Mouse (Mus musculus): ENCODE data around the gene Dzip1l.
A peak's percentile ranks its signal among the peaks of the same experiment; 100 is the strongest.
"Not testable (repeated sequence)": the region's sequence is repeated elsewhere in the genome, so short reads cannot be mapped to it uniquely, and the experiment has no call there.

Gene Dzip1l

DNA sequence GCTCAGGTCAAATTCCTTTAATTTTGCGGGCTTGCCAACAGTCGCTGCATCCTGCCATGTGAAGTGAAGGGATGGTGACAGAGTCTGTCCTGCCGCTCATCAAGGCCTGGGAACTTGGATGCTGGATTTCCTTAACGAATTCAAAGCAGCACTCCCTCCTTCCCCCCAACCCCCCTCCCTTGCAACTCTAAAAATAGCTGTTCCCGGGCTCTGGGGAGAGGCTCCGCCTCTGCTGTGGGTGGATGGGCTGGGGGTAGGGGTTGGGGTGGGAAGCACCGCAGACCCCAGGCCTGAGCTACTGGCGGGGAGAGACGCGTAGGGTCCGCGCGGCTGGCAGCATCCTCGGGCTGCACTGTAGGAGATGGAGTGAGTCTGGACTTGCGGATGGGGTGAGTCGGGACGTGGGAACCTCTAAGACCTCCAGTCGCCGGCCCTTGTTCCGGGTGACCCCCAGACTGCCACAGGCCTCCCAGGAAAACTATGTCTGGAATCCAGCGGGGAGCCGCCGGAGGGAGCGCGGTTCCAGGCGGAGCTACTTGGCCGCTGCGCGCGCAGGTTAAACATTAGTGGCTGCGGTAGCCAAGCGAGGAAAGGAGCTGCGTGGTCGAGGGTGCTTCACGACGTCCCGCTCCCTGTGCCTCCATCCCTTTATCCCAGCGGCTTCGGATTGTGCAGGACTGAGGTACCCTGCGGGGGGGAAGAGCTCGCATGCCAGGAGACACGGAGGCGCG is at the start of gene Dzip1l:
TSS of gene Dzip1l (plus strand) at position 216 of the 731 bp plus-strand sequence.
- DNase-seq (ENCODE audit: inconsistent ontology term): peak; percentile 96

DNA sequence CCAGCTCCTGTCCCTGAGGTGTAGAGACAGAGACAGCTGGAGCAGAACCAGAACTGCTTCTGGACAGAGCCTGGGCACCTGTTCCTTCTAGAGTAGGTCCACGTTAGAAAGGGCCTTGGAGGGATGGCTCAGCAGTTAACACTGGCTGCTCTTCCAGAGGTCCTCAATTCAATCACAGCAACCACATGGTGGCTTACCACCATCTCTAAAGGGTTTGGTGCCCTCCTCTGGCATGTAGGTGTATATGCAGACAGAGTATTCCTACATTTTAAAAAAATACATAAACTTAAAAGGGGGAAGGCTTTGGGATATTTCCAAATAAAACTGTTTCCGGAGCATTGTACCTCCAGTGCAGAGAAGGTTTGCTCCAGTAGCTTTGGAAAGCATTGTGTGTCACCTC is 48.6 kb upstream of the Dzip1l start:
- peak; percentile 30 for DNase-seq (ENCODE audit: inconsistent ontology term)

DNA sequence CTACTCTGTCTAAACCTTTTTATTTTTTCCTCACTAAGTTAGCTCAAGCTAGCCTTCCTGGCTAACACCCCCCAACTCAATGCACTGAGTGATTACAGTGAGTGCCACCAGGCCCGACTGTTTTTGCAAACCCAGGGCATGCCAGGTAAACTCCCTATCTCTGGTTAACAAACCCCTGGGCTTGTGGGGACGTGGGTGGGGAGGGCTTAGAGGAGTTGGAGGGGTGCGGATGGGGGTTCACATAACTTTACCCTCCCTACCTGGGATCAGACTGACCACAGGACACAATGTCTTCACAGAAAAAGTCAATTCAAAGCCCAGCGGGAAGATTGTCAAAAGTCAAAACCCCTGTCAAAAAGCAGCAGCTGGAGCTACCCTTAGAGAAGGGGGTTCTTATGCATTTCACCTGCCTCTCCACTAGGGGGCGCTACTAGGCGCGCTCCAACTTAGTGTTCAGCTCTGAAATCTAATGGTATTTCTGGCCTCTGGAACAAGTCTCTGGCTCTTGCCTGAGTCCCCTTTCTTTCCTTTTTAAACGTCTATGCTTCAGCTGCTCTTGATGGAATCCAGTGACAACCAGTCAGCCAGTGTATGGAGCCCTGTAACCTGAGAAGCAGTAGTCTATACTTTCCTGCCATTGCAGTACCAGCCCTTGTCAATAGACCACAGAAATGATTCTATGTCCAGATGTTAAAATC is 41.6 kb upstream of the Dzip1l start:
- peak; percentile 55 for DNase-seq (ENCODE audit: inconsistent ontology term)

DNA sequence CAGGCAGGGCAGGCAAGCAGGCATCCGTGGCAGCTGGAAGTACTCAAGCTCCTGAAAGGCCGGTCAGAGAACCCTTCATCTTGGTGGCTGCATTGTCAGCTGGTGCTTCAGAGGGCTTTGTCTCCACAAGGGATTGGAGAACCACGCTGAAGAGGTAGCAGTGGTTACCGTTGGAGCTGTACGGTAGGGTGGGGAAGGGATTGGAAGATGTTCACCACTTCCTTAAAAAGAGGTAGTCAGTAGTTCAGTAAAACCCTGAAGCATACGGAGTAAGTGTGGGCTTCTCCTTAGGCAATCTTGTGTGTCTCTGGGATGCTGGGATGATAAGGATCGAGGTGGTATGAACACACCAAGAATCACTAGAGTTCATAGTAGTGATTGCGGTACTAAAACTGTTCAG is 38.2 kb upstream of the Dzip1l start:
- DNase-seq (ENCODE audit: inconsistent ontology term): no peak

DNA sequence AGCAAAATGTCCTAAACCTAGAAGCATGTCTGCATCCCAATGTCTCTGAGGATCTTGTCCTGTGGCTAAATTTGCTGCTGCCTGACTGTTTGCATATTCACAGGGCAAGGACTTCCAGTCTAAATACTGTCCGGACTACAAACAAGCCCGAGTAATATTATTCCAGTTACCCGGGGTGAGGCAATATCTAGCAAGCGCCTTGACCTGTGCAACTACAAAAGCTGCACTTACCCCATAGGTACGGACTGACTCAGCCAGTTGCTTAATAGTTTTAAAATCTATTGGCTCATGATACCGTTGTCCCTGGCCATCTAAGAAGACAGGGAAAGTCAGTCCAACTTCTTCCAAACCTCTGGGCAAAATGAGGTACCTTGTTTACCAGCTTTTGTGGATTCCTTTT is 30.2 kb upstream of the Dzip1l start:
- DNase-seq (ENCODE audit: inconsistent ontology term): not testable (repeated sequence)

DNA sequence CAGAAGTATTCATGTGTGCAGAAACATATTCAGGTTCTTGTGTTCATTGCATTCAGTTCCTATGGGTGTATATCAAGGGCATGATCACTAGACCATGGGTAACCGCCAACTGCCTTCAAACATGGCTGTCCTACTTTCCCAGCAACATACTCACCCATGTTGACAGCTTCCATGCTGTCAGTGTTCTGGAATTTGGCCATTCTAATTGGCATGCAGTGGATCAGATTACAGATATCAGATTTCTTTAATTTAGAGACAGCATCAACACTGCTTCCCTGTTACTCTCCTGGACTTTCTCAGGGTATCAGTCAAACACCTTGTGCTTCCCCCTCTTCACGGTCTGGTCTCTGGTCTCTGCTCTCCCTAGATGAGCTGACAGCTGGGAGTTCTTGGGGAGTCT is 25.7 kb upstream of the Dzip1l start:
- peak; percentile 25 for DNase-seq (ENCODE audit: inconsistent ontology term)

DNA sequence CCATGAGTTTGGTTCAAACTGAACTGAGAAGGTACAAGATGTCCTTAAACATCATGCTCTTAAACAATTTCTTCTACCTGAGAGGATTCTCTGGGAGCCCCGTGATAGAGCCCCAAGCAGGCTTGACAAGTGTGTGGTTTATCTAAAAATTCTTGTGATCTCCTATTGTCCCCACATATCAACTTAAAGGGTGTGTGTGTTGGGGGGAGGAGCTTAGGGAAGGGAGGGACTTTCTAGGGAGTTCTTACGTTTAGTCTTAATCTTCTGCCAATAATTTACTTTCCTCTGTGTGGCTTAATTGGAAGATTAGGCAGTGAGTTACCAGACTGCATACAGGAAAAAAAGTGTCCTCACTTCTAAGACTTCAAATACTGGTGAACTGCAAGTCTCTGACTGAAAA is 17.1 kb upstream of the Dzip1l start, which contains the start of gene A4gnt:
TSS of gene A4gnt (plus strand) at position 301 of the 400 bp plus-strand sequence.
- no peak for DNase-seq (ENCODE audit: inconsistent ontology term)

DNA sequence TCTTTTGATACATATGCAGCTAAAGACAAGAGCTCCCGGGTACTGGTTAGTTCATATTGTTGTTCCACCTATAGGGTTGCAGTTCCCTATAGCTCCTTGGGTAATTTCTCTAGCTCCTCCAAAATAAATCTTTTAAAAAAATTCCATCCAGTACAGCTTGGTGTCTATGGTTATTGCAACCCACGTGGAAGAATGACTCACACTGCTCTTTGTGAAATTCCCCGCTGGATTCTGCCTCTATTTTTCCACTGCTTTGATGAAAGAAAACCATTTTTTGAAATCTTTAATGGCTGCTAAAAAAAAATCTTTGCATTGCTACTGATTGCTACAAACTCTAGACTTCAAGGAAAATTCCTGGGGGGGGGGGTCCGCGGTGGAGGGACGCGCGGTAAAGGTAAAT is 9.6 kb upstream of the Dzip1l start:
- peak; percentile 49 for DNase-seq (ENCODE audit: inconsistent ontology term)

DNA sequence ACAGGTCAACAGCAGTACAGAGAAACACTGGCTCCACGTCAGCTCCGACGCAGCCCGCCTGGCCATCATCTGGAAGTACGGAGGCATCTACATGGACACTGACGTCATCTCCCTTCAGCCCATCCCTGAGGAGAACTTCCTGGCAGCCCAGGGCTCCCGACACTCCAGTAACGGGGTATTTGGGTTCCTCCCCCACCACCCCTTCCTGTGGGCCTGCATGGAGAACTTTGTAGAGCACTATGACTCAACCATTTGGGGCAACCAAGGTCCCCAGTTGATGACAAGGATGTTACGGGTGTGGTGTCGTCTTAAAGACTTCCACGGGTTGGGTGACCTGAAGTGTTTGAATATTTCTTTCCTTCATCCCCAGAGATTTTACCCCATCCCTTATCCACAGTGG is 9.1 kb upstream of the Dzip1l start:
- no peak for DNase-seq (ENCODE audit: inconsistent ontology term)

DNA sequence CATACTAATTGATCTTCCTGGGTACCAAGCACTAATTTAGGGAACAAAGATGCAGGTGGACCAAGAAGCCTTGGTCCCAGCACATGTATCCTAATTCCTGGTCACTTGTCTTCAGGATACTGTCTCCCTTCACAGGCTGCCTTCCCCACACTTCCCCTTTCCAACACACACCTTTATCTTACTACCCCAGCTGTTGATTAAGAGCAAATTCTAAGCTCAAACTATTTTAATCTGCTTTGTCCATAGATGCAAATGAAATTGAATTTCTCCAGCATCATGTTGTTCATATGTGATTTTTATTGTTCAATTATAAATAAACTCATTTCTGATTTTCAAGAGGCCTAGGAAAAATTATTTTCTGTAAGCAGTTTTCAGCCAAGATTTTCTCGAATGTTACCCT is 7.3 kb upstream of the Dzip1l start:
- no peak for DNase-seq (ENCODE audit: inconsistent ontology term)

DNA sequence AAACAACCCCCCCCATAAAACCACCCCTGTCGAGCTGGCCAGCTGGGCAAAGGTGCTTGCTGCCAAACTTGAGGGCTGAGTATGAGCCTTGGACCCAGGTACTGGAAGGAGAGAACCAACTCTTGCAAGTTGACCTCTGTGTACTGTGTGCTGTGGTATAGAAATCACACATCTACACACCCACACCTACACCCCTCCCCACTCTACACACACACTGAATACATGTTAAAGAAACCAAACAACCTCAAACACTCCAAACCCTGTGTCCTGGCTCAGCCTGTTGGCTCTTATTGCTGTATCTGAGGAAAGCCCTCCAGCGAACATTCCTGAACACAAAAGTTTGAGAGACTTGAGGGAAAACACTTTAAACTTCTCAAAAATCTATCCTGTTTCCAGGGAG is 6.3 kb upstream of the Dzip1l start:
- no peak for DNase-seq (ENCODE audit: inconsistent ontology term)

DNA sequence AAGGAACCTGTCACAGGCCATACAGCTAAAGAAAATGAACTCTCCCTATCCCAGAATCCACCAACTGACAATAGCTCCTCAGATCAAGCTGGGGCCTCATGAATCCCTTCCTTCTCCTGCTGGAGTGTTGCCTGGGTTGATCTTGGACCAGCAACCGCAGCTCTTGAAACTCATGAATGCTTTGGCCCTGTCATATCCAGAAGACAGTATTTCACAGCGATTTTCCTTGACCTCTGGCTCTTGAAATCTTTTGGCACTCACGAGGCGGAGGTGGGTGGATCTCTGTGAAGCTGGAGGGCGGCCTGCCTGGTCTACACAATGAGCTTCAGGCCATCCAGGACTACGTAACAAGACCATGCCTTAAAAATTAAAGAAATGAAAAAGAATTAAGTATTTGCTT is 5.2 kb upstream of the Dzip1l start:
- DNase-seq (ENCODE audit: inconsistent ontology term): no peak

DNA sequence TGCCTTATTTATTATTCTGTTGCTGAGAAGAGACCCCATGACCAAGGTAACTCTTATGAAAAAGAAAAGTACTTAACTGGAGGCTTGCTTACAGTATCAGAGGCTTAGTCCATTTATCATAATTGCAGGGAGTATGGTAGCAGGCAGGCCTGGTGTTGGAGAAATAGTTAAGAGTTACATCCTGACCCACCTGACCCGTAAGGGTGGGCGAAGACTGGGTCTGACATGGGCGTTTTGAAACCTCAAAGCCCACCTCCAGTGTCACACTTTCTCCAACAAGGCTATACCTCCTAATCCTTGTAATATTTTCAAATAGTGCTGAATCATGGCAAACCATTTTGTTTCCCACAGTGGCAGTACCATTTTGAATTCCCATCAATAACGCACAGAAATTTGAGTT is 715 bp upstream of the Dzip1l start:
- no peak for DNase-seq (ENCODE audit: inconsistent ontology term)

DNA sequence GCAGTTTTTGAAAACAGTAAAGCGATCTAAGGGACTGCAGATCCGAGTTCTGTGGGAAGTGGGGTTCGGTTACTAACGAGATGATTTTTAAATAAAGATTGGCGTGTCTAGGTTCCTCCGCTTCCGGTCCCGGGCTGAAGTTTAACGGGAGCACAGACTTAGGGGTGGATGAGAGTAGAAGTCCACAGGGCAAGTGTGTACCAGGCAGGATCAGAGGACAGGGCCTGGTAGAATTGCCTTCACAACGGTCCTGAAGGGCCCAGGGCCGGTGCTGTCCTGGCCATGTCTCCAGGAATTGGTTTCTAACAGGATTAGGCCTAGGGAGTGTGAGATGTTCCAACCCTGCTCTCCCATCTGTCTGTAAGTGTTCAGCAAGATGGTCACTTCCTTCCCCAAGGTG is 775 bp downstream of the Dzip1l start:
- DNase-seq (ENCODE audit: inconsistent ontology term): no peak

DNA sequence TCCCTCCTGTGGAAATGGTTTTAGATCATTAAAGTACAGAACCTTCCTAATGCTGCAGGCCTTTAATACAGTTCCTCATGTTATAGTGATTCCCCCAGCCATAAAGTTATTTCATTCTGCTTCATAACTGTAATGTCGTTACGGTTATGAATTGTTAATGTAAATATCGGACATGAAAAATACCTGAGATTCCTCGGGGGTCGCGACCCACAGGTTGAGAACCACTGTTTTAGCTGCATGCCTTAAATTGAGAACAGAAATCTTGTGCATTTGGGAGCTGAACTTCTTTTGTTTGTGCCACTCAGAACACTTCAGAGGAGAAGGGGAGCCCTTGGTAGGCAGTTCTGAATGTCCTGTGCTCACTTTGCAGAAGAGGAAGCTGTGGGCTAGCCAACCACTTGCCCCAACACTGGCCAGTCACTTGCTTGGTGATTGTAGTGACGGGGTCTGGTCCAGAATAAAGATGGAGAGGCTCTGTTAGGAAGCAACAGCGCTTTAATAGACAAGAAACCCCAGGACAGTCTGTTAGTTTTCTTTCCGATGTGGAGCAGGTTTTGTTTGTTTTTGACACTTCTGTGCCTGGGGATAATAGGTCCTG is 1.3 kb downstream of the Dzip1l start:
- DNase-seq (ENCODE audit: inconsistent ontology term): no peak

DNA sequence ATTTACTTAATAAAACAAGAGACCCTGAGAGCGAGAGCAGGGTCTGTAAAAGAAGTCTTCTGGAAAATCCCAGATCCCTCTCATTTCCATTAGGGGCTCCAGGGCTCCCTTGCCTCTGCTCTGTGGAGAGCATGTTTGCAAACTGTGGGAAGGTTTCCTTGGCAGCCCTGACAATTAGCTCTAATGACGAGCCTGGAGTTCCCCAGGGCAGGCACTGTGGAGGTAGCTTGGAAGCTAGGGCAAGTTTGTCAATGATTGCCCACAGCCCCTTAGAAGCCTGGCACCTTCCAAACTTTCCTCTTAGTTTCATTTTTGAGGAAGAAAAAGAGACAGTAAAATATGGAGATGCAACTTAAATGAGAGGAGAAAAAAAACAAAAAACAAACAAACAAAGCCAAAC is 2.5 kb downstream of the Dzip1l start:
- DNase-seq (ENCODE audit: inconsistent ontology term): peak; percentile 61

DNA sequence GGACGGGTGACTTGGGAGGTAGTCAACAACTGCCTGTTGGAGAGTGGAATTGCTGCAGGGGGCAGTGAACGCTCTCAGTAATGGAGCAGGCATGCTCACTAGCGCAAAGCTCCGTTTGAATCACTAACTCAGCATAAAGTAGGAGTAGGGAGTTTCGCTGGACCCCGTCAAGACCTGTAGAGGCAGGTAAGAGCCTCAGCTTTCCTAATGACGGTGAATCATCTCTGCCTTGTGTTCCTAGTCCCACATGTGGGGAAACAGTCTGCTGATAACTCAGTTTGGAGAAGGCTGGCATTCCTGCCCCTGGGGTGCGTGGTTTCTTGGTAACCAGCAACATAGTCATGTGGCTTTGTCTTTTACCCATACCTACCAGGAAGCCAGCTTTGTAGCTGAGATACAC is 3.0 kb downstream of the Dzip1l start:
- peak; percentile 77 for DNase-seq (ENCODE audit: inconsistent ontology term)

DNA sequence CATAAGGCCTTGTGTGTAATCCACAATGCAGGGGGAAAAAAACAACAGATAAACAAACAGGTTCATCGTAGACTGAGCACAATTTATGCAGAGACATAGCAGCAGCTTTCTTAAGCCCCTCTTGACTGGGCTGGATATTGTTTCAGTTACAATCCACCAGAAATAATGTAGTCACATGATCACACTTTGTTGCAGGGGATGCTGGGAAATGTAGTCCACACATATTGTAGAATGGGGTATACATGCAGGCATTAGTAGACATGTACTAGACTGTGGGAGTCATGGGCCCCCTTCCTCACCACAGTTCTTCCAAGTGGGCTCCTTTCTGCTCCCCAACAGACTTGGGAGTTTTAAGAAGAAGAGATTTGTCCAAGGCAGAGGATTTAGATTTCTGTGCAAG is 7.5 kb downstream of the Dzip1l start:
- no peak for DNase-seq (ENCODE audit: inconsistent ontology term)

DNA sequence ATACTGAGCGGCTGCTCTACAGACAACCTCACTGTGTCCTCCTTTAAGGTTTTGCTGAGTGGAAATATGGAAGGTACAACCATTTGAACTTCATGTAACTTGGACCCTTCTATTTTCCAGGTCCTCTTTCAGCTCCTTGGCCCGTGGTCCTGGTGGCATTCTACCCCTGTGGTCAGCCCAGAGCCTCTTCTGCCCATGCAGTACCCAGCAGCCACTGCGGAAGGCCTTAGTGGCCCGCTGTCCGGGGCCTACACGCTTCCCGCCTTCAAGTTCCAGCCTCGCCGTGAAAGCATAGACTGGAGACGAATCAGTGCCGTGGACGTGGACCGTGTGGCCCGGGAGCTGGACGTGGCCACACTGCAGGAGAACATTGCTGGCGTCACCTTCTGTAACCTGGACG is 7.9 kb downstream of the Dzip1l start:
- no peak for DNase-seq (ENCODE audit: inconsistent ontology term)

DNA sequence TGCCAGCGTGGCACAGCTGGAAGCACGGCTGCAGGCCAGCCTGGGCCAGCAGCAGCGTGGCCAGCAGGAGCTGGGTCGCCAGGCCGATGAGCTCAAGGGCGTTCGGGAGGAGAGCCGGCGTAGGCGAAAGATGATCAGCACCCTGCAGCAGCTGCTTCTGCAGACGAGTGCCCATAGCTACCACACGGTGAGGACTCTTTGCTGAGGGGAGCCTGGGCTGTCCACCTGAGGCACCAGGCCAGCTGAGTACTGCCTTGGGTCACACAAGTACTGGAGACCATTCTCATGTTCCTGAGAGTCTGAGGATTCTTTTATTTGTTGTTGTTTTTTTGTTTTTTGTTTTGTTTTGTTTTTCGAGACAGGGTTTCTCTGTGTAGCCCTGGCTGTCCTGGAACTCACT is 8.4 kb downstream of the Dzip1l start:
- DNase-seq (ENCODE audit: inconsistent ontology term): no peak

DNA sequence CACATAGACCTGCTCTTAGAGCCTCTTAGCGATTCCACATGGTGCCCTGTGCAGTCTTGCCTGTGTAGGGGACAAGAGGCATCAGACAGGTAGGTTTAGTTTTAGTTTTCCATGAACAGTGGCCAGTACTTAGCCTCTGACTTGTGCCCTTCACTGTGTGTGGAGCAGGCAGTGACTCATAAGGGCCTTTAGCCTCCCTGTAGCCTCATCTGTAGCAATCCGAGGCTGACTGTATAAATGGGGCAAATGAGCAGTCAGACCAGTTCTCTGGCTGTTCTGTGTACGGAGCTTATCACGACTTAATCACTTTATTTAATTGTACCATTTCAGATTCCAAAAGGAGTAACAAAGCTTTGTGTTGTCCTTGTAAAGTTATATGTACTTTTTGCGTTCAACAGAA is 10.7 kb downstream of the Dzip1l start:
- no peak for DNase-seq (ENCODE audit: inconsistent ontology term)

DNA sequence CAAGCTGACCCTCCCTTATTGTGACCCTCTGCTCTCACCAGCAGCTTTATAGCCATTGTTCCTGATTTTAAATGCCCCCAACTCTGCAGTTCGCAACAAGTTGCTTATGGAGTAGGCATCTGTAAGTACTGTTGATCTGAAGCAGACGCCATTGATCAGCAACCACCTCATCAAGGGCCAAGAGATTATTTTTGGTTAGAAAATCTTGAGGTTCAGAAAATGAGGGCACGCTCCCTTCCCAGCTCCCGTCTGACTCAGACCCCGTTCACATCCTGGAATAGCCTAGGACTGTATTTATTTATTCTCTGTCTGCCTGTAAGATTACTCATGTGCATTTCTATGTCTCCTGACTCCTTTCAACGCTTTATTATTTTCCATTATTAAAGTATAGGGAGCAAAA is 16.1 kb downstream of the Dzip1l start:
- no peak for DNase-seq (ENCODE audit: inconsistent ontology term)

DNA sequence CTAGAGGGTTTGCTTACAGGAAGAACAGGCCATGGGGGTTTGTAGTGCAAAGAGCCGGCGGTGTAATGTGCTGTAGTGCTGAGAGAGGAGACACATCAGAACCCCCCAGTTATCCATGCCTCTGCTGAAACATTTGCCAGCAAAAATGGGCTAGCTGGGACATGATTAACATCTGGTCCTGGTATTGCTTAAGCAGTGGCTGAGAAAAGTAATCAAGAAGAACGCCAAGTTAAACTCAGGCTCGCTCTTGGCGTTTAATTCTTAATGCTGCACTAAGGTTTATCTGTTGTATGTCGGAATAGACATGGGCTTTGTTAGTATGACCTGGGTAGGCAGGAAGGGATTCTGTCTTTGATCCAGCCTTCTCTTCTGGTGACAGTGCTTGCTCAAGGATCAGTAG is 16.8 kb downstream of the Dzip1l start:
- no peak for DNase-seq (ENCODE audit: inconsistent ontology term)
